Mouse (Mus musculus): ENCODE measurements around the gene Ccn1. TPM values are rescaled to one million over a fixed set of nuclear protein-coding genes. Genes with fewer than 3 reads are reported as not detected.

The Ccn1 gene
- polyA plus RNA-seq (2015; fragmentation: Nextera tagmentation; extraction: Ambion mirVana) = 8.9 and 10.2 TPM in 2 replicates

DNA sequence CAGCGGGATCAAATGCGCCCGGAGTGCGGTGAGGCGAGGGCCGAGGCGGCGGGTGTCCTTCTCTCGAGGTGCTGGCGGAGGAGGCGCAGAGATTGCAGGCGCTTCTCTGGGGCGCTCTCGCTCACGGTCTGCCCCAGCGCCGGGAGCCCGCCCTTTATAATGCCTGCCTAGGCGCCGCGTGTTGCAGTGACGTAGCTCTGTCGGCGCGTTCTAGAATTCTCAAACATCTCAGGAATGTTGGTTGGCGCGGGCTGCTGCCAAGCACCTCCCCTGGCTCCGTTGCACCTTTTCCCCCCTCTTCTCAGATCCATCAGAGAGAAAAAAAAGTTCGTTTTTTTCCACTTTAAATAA is at the start of gene Ccn1:
Ccn1 (minus strand) TSS at position 130 of the 351 bp plus-strand sequence.
- ATAC-seq (ENCODE audit: low FRiP score) = peak; percentile 68
- peak within 1 kb of the TSS; percentile 86 for H3K4me2 ChIP-seq
- no peaks in the 10 kb centered on the region for H3K9me3 ChIP-seq (replicated peaks)
- no peaks in the 10 kb centered on the region for H3K36me3 ChIP-seq
- peaks cover 30% of the 10 kb centered on the region for H3K27me3 ChIP-seq (replicated peaks)
- peak within 1 kb of the TSS; percentile 56 for H3K9ac ChIP-seq (replicated peaks)
- peak within 1 kb of the TSS; percentile 48; the same call in 1 of the 2 replicates for H3K27ac ChIP-seq (replicated peaks)
- WGBS = under 1% methylated on average over 26 of the region's 29 CpGs
- peaks cover 66% of the 10 kb centered on the region for H3K4me1 ChIP-seq
- H3K4me3 ChIP-seq (replicated peaks) = peak within 1 kb of the TSS; percentile 51

DNA sequence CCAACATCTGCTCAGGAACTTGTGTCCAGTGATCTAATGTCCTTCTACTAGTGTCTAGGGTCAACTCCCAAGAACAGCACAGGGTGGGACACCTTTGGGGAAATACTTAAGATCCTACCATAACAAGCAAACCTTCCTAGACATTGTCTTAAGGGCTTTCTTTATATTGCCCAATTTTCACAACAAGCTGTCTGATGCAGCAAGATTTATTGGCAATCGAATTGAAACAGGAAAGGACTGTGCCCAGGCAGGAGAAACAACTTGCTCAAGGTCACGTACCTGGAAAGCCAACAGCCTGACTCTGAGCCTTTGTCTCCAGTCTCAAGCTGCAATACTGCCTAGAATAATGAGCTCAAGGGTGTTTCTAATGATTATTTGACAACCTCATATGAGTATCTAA is 43.6 kb upstream of the Ccn1 start:
- Histone ChIP-seq H3K27ac (replicated peaks) (no peak overlapping the region), H3K9ac (replicated peaks) (no peak overlapping the region), H3K4me2 (no peak overlapping the region), H3K9me3 (replicated peaks) (no peaks in the 10 kb centered on the region), H3K4me1 (no peaks in the 10 kb centered on the region), H3K27me3 (replicated peaks) (no peaks in the 10 kb centered on the region), H3K4me3 (replicated peaks) (no peak overlapping the region), H3K36me3 (no peaks in the 10 kb centered on the region)
- WGBS = 86% methylated on average over 2 of the region's 2 CpGs
- no peak for ATAC-seq (ENCODE audit: low FRiP score)

DNA sequence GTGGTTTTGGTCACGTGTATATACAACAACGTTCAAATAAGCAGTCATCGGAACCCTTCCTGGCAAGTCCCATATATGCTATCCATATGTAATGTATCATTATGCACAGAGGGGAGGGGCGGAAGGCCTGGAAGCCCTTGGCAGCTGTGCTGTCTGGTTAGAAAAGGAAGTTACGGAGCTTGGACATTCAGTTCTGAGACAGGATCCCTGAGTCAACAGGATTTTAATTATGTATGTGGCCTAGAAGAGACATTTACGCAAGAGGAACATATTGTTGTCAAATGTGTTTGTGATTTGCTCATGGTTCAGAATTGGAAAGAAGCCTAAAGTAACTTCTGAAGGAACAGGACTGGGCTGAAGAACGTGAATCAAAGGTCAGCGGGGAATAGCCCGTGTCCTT is 42.3 kb upstream of the Ccn1 start:
- no peaks in the 10 kb centered on the region for H3K36me3 ChIP-seq
- H3K4me1 ChIP-seq = no peaks in the 10 kb centered on the region
- H3K4me2 ChIP-seq = no peak overlapping the region
- no peak overlapping the region for H3K9ac ChIP-seq (replicated peaks)
- H3K4me3 ChIP-seq (replicated peaks) = no peak overlapping the region
- no peaks in the 10 kb centered on the region for H3K27me3 ChIP-seq (replicated peaks)
- WGBS = 85% methylated on average over 9 of the region's 9 CpGs
- H3K27ac ChIP-seq (replicated peaks) = no peak overlapping the region
- H3K9me3 ChIP-seq (replicated peaks) = no peaks in the 10 kb centered on the region
- ATAC-seq (ENCODE audit: low FRiP score) = no peak

DNA sequence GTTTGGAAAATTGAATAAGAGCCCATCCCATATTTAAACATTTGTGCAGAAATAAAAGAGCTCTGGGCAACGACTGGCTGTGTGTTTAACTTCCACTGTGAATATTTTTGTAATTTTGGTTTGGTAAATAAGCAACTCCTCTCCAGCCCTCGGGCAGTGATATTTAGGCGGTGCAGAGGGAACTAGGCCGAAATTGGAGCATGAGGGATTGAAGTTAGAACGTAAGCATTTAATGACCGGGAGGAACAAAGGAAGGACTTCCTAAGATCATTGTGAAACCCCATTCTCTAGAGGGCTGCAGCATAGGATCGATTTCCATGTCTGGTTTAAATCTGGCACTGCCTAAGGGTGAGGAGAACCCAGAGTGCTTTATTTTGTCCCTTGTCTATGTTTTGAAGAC is 41.6 kb upstream of the Ccn1 start:
- Histone ChIP-seq H3K4me3 (replicated peaks) (no peak overlapping the region), H3K27me3 (replicated peaks) (no peaks in the 10 kb centered on the region), H3K4me2 (no peak overlapping the region), H3K27ac (replicated peaks) (no peak overlapping the region), H3K9me3 (replicated peaks) (no peaks in the 10 kb centered on the region), H3K36me3 (no peaks in the 10 kb centered on the region), H3K4me1 (no peaks in the 10 kb centered on the region), H3K9ac (replicated peaks) (no peak overlapping the region)
- ATAC-seq (ENCODE audit: low FRiP score) = no peak
- 78% methylated on average over 7 of the region's 7 CpGs for WGBS

DNA sequence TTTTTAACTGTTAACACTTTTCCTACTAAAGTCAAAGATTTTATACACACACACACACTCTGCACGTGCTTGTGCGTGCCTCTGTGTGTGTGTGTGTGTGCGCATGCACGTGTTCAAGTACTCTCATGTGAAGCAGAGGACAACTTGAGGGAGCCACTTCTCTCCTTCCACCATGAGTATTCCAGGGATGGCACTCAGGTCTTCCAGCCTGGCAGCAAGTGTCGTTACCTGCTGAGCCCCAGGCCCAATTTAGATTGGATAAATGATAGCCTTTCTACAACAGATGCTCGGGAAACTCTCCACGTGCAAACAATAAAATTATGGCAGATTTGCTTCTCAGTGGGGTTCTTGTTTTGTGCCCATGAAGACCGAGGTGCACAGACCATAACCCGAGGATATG is 39.5 kb upstream of the Ccn1 start:
- H3K36me3 ChIP-seq = no peaks in the 10 kb centered on the region
- no peak overlapping the region for H3K27ac ChIP-seq (replicated peaks)
- no peak overlapping the region for H3K9ac ChIP-seq (replicated peaks)
- H3K4me1 ChIP-seq = no peaks in the 10 kb centered on the region
- no peaks in the 10 kb centered on the region for H3K9me3 ChIP-seq (replicated peaks)
- 73% methylated on average over 9 of the region's 9 CpGs for WGBS
- H3K27me3 ChIP-seq (replicated peaks) = no peaks in the 10 kb centered on the region
- H3K4me2 ChIP-seq = no peak overlapping the region
- ATAC-seq (ENCODE audit: low FRiP score) = no peak
- no peak overlapping the region for H3K4me3 ChIP-seq (replicated peaks)

DNA sequence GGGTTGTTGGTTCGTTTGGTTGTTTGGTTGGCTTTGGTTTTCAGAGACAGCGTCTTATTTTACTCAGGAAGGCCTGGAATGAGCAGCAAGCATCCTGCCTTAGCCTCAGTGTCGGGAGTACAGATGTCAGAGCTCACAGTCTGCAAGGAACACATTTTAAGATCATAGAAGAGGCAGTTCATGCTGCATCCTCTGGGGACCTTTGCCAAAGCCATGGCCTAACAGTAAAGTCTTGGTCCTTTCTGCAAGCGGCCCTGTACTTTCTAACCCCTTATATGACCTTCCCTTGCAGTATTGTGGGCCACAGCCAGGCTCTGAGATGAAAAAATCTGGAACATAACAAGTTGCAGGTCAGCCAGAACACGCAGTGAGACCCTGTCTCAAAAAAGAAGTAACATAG is 38.1 kb upstream of the Ccn1 start:
- no peak overlapping the region for H3K4me3 ChIP-seq (replicated peaks)
- no peaks in the 10 kb centered on the region for H3K36me3 ChIP-seq
- H3K4me2 ChIP-seq = no peak overlapping the region
- no peaks in the 10 kb centered on the region for H3K4me1 ChIP-seq
- 83% methylated on average over 5 of the region's 5 CpGs for WGBS
- no peak overlapping the region for H3K27ac ChIP-seq (replicated peaks)
- H3K27me3 ChIP-seq (replicated peaks) = no peaks in the 10 kb centered on the region
- ATAC-seq (ENCODE audit: low FRiP score) = no peak
- H3K9me3 ChIP-seq (replicated peaks) = no peaks in the 10 kb centered on the region
- no peak overlapping the region for H3K9ac ChIP-seq (replicated peaks)

DNA sequence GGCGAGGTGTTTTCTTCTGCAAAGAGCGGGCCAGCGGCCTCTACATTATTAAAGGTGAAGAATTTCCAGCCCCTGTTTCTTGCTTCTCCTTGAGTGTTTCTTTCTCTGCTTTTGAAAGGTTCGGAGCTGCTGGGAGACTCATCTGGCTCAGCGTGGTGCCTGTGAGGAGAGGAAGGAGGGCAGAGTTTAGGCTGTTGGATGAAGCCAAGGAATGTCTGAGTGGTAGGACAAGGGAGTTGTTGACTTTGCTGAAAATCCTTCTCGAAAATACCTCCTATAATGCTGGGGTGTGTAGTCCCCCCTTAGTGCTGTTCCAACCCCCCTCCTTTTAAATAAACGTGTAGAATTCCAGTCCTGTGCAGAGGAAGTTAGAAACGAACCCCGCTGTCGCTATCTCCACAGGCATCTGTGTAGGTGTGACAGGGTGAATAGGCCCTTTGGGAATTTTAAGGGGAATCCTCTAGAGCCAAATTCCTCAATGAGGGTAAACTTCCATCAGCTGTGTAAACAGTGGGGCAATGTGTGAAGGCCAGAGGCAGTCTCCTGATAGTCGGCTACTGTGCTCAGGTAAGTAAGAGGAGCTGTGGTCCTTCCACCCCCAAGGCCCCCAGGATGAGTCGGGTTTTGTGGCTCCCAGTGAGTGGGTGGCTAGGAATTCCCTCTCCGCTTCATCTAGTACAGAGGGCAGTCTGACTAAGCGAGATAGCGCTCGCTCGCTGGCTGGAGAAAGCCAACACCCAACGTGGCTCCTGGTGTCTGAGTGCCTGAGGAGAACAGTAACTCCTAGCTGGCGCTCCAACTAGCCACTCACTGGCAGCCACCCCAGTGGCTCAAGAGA is 35.0 kb upstream of the Ccn1 start:
- H3K27me3 ChIP-seq (replicated peaks) = no peaks in the 10 kb centered on the region
- no peaks in the 10 kb centered on the region for H3K4me1 ChIP-seq
- no peak overlapping the region for H3K9ac ChIP-seq (replicated peaks)
- H3K4me3 ChIP-seq (replicated peaks) = no peak overlapping the region
- no peak for ATAC-seq (ENCODE audit: low FRiP score)
- no peaks in the 10 kb centered on the region for H3K36me3 ChIP-seq
- no peaks in the 10 kb centered on the region for H3K9me3 ChIP-seq (replicated peaks)
- 51% methylated on average over 19 of the region's 19 CpGs for WGBS
- H3K4me2 ChIP-seq = no peak overlapping the region
- H3K27ac ChIP-seq (replicated peaks) = no peak overlapping the region; the same call in 1 of the 2 replicates

DNA sequence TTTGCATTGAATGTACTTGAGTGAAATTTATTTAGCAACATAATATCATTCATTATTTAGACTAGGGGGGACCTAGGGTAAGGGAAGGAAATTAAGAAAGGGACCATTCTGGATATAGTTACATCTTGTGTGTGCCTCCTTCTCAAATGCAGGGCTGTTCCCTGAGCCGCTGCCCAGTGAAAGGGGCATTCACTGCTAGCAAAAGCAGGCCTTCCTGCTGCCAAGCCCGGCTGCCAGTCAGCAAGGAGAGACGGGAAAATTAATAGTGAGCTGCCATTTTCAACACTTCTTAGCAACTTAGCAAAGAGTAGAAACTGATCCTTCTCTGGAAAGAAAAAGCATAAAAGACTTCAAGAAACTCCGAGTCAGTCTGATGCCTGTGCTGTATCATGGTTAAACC is 34.4 kb upstream of the Ccn1 start:
- H3K9me3 ChIP-seq (replicated peaks) = no peaks in the 10 kb centered on the region
- H3K36me3 ChIP-seq = no peaks in the 10 kb centered on the region
- WGBS = 64% methylated on average over 4 of the region's 4 CpGs
- H3K4me1 ChIP-seq = no peaks in the 10 kb centered on the region
- no peak overlapping the region; the same call in 1 of the 2 replicates for H3K27ac ChIP-seq (replicated peaks)
- H3K4me2 ChIP-seq = no peak overlapping the region
- no peak overlapping the region for H3K4me3 ChIP-seq (replicated peaks)
- ATAC-seq (ENCODE audit: low FRiP score) = no peak
- no peaks in the 10 kb centered on the region for H3K27me3 ChIP-seq (replicated peaks)
- H3K9ac ChIP-seq (replicated peaks) = no peak overlapping the region

DNA sequence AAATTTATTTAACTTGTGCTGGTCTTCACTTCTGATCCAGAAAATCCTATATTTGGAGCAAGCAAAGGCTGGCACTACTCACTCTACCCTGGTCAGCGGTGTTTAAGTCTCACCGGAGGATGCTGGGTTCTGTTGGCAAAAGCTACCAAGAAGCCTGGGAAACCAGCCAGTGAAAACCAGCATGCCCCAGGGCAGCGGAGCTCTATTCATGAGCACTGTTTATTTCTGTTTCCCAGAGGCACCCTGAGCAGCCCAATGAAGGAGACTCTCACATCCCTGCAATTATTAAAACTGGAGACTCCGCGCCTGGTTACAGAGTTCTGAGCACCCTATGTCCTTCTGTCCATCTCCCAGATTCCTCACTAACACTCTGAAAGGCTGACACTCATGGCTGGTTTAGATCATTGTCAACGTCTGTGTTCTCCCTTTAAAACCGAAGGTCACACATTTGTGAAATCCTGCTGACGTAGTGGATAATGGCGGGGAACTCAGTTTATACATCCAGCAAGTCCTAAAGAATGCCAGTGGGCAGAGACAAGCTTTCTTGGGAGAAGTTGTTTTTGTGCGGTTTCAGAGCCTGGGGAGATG is 31.7 kb upstream of the Ccn1 start:
- peak overlapping the region; percentile 77 for H3K27ac ChIP-seq (replicated peaks)
- no peaks in the 10 kb centered on the region for H3K9me3 ChIP-seq (replicated peaks)
- no peak overlapping the region for H3K4me3 ChIP-seq (replicated peaks)
- no peaks in the 10 kb centered on the region for H3K27me3 ChIP-seq (replicated peaks)
- H3K36me3 ChIP-seq = no peaks in the 10 kb centered on the region
- no peak overlapping the region for H3K4me2 ChIP-seq
- ATAC-seq (ENCODE audit: low FRiP score) = peak; percentile 55; the same call in 1 of the 2 replicates
- 54% methylated on average over 10 of the region's 10 CpGs for WGBS
- no peak overlapping the region for H3K9ac ChIP-seq (replicated peaks)
- H3K4me1 ChIP-seq = no peaks in the 10 kb centered on the region

DNA sequence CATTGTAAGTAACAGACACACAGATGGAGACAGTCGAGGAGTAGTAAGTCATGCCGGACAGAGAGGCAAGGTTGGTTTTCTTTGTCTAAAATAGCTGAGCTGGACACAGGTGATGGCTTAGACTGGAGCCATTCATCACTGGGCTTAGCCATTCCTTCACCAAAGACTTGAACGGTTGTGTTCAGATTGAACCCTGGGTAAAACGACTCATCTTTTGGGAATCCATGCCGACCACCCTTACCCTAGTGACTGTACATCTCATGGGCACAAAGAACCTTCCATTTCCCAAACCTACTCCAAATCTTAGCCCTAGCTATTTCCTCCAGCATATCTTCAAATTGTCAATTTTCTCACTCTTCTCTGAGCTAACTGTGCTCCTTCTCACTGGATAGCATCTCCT is 30.9 kb upstream of the Ccn1 start:
- Histone ChIP-seq H3K9me3 (replicated peaks) (no peaks in the 10 kb centered on the region), H3K27me3 (replicated peaks) (no peaks in the 10 kb centered on the region), H3K36me3 (no peaks in the 10 kb centered on the region), H3K4me1 (no peaks in the 10 kb centered on the region), H3K4me3 (replicated peaks) (no peak overlapping the region), H3K27ac (replicated peaks) (no peak overlapping the region), H3K9ac (replicated peaks) (no peak overlapping the region), H3K4me2 (no peak overlapping the region)
- 97% methylated on average over 5 of the region's 5 CpGs for WGBS
- no peak for ATAC-seq (ENCODE audit: low FRiP score)

DNA sequence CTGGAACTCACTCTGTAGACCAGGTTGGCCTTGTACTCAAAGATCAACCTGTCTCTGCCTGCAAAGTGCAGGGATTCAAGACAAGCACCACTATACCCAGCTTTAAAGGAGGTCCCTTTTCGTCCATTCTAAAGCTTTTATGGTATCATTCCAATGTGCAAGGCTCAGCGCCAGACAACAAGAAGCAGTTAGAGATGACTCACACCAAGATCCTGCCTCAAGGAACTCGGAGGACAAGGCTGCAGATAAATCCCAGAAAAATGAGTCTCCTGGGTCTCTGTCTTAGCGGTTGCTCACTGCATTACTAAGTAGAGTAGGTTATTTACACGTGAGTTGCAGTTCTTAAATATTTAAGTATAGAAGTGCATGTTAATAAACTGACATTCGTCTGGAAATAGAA is 26.4 kb upstream of the Ccn1 start:
- H3K9ac ChIP-seq (replicated peaks) = no peak overlapping the region
- no peak overlapping the region for H3K4me2 ChIP-seq
- WGBS = 64% methylated on average over 6 of the region's 6 CpGs
- no peak overlapping the region for H3K4me3 ChIP-seq (replicated peaks)
- no peaks in the 10 kb centered on the region for H3K4me1 ChIP-seq
- H3K36me3 ChIP-seq = no peaks in the 10 kb centered on the region
- no peaks in the 10 kb centered on the region for H3K27me3 ChIP-seq (replicated peaks)
- no peak for ATAC-seq (ENCODE audit: low FRiP score)
- H3K27ac ChIP-seq (replicated peaks) = no peak overlapping the region
- no peaks in the 10 kb centered on the region for H3K9me3 ChIP-seq (replicated peaks)

DNA sequence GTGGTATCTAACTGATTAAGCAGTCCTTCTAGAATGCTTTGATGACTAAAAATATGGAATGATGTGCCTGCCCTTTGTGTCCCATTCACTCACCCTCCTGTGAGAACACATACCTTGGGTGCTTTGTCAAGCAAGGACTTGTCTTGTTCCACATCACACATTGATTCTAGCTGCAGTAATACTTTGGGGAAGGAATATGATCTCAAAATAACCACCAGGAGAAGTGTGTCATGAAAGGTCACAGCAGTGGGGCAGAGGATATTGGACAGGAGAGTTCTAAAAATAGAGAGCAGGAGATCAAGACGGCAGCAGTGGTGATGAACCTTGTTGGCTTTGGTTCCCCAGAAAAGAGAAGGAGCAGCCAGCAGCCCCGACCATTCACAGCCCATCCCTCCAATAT is 25.0 kb upstream of the Ccn1 start:
- no peak overlapping the region for H3K9ac ChIP-seq (replicated peaks)
- ATAC-seq (ENCODE audit: low FRiP score) = no peak
- 80% methylated on average over 2 of the region's 2 CpGs for WGBS
- H3K27me3 ChIP-seq (replicated peaks) = no peaks in the 10 kb centered on the region
- no peaks in the 10 kb centered on the region for H3K36me3 ChIP-seq
- H3K4me1 ChIP-seq = no peaks in the 10 kb centered on the region
- H3K4me2 ChIP-seq = no peak overlapping the region
- H3K27ac ChIP-seq (replicated peaks) = no peak overlapping the region
- H3K4me3 ChIP-seq (replicated peaks) = no peak overlapping the region
- no peaks in the 10 kb centered on the region for H3K9me3 ChIP-seq (replicated peaks)
